Mouse (Mus musculus) myocyte (in vitro differentiated cells): Measurements from ENCODE around the gene Cacna2d3.

Experiments used
- MYOD1 ChIP-seq, 3 experiments: IDR thresholded peaks; one replicate each; pipeline ENCODE4 v1.6.1; 2011; ENCODE audit warnings: control low read depth in 2 of 3, low read depth in 2 of 3, mild to moderate bottlenecking in 2 of 3, moderate library complexity in 1 of 3; ENCODE audit not compliant: insufficient read length in 2 of 3, control insufficient read depth in 1 of 3
- POLR2A ChIP-seq: IDR thresholded peaks from one replicate; pipeline ENCODE4 v1.6.1; 2011; ENCODE audit warnings: low read depth, mild to moderate bottlenecking, control low read depth, moderate library complexity; ENCODE audit not compliant: insufficient read length
- POLR2AphosphoS2 ChIP-seq: IDR thresholded peaks from one replicate; pipeline ENCODE4 v1.6.1; 2011; ENCODE audit warnings: low read depth, control low read depth; ENCODE audit not compliant: insufficient read length

DNA sequence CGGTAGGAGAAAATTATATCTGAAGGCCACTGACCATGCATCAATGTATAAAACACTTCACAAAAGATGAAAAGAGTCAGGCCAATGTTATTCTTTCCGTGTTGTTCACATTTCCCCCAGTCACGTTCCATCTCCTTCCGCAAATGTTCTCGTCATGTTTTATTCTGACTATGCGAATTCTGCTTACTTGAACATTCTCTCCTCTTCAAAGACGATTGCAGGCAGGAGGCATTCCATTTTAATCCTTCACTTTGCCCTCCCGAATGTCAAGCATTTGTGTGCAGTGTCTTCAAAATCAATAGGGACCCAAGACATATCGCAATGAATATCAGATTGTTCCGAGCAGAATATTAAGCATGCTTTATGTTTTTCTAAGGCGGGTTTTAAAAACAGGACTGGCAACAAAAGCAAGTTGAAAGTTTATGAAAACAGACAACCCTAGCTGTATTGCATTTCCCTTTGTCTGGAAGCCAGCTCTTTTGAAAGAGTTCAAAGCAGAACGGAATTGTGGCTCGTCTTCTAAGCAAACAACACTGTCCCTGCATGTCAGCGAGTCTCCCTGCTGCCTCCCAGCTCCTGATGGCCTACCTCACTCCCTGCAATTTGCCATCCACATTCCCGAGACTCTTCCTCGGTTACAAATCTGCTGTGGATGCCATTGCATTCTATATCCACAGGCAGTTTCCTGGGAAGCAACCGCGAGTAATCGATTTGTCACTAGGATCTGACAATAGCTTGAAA is 492.5 kb downstream of the Cacna2d3 start:
- TF ChIP-seq POLR2A = no peak
- no peak for TF ChIP-seq POLR2AphosphoS2
- TF ChIP-seq MYOD1 (IDR thresholded peaks at IDR 0.05; ENCODE audit: control insufficient read depth in 1 of 3, insufficient read length in 2 of 3, low read depth in 2 of 3) = no peak
